Mouse (Mus musculus) liver, postnatal 0 days (tissue): Measurements from ENCODE around the gene Plxnb1.

Experiments used
- CTCF ChIP-seq: sonication (generic); IDR thresholded peaks from 2 replicates; pipeline ENCODE4 v1.5.1; 2016; ENCODE audit warnings: antibody characterized with exemption, low read depth
- EP300 ChIP-seq: IDR thresholded peaks from 2 replicates; pipeline ENCODE4 v1.6.1; 2016; ENCODE audit warnings: antibody characterized with exemption, low read depth, mild to moderate bottlenecking

GRCm38 (mm10) chr9:109119571-109119970 lies 24.4 kb downstream of the Plxnb1 start:
- TF ChIP-seq CTCF = no peak
- no peak for TF ChIP-seq EP300
